Mouse (Mus musculus): ENCODE measurements around the gene Ryr2. TPM values are rescaled to one million over a fixed set of nuclear protein-coding genes. Genes with fewer than 3 reads are reported as not detected.

Ryr2 gene
- total RNA-seq, 2 experiments from 2014 or later: 158 to 215 TPM

- no peak for DNase-seq (ENCODE audit: low spot score in 2 of 2)
- intact Hi-C loops (cut with DNase I): no loop called here
Measured at GRCm38 (mm10) chr13:11532014-11532890, 574.5 kb downstream of the Ryr2 start.

GRCm38 (mm10) chr13:11523612-11524011, 583.1 kb downstream of the Ryr2 start:
- intact Hi-C loops (cut with DNase I): loop anchor here (5.0 kb wide), 1 partner anchor 81 kb away; no protein-coding TSS in a partner anchor
- no peak for DNase-seq (ENCODE audit: low spot score in 2 of 2)

GRCm38 (mm10) chr13:11520765-11521164, 586.0 kb downstream of the Ryr2 start:
- intact Hi-C loops (cut with DNase I): loop anchor here (5.0 kb wide), 1 partner anchor 78 kb away; no protein-coding TSS in a partner anchor

GRCm38 (mm10) chr13:11511540-11512177, 595.1 kb downstream of the Ryr2 start:
- DNase-seq (ENCODE audit: low spot score in 2 of 2): no peak
- intact Hi-C loops (cut with DNase I): no loop called here

More at GRCm38 (mm10) chr13:11520765-11521164, 586.0 kb downstream of the Ryr2 start:
- no peak for DNase-seq (ENCODE audit: low spot score in 2 of 2)

Other genes starting within 250 kb of the Ryr2 start
- 10 to 100 TPM; 13.5 to 18.8 TPM for gene Mtr, start 151.2 kb upstream of the Ryr2 start, total RNA-seq (2021)
- gene Actn2, start 233.8 kb upstream of the Ryr2 start, total RNA-seq (2021): 10 to 100 TPM; 15.2 to 19.4 TPM